Mouse (Mus musculus): ENCODE measurements around the gene Pde3b. TPM values are rescaled to one million over a fixed set of nuclear protein-coding genes. Genes with fewer than 3 reads are reported as not detected.
"Not testable (repeated sequence)": the region's sequence is repeated elsewhere in the genome, so short reads cannot be mapped to it uniquely, and the experiment has no call there.

The Pde3b gene
- polyA plus RNA-seq, 2 experiments, result 1.9 to 2.5 TPM

- 95% methylated on average over 1 of the region's 1 CpGs for WGBS (ENCODE audit: insufficient replicate concordance)
- Histone ChIP-seq H3K36me3 (replicated peaks; ENCODE audit: control insufficient read depth, insufficient read depth, low read depth) (no peaks in the 10 kb centered on the region), H3K27ac (no peak overlapping the region), H3K27me3 (ENCODE audit: control insufficient read depth, insufficient read depth, low read length) (no peaks in the 10 kb centered on the region), H3K4me3 (ENCODE audit: insufficient read depth in 1 of 2, low read depth in 2 of 2, low read length in 2 of 2) (no peak overlapping the region), H3K4me1 (replicated peaks; ENCODE audit: control insufficient read depth in 2 of 2, insufficient read depth in 2 of 2, low read length in 1 of 2) (no peaks in the 10 kb centered on the region), H3K9me3 (ENCODE audit: control insufficient read depth, low read length) (no peaks in the 10 kb centered on the region), H3K4me2 (ENCODE audit: low read depth) (no peak overlapping the region), H3K9ac (replicated peaks) (no peak overlapping the region)
- TF ChIP-seq CTCF (IDR thresholded peaks at IDR 0.05; ENCODE audit: low read depth) (no peak), EP300 (IDR thresholded peaks at IDR 0.05; ENCODE audit: low read depth) (no peak)
- DNase-seq (ENCODE audit: low read depth in 3 of 3, low spot score in 3 of 3), result no peak
- no peak for ATAC-seq (ENCODE audit: insufficient read depth)
These were observed 105.0 kb downstream of the Pde3b start for GRCm38 (mm10) chr7:114520122-114520521.

GRCm38 (mm10) chr7:114526245-114526644 is 111.2 kb downstream of the Pde3b start:
- no peak overlapping the region for H3K27ac ChIP-seq
- no peak for TF ChIP-seq CTCF (IDR thresholded peaks at IDR 0.05; ENCODE audit: low read depth)
- no peak for TF ChIP-seq EP300 (IDR thresholded peaks at IDR 0.05; ENCODE audit: low read depth)

DNA sequence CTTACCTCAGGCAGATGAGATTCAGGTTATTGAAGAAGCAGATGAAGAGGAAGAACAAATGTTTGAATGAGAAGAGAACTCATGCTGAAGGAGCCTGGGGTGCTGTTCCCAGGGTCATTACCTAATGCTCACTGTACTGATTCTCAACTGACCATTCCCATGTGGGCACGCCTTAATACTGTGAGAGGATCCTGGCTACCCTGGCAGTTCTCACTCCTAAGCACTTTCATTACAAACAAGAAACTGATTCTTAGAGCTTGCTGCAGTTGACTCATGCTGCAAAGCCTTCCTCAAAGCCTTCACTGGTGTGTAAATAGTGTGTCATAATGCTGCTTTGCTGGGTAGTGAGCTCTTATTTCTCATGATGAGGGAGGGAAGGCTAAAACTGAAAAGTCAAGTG is 121.1 kb downstream of the Pde3b start:
- Histone ChIP-seq H3K9ac (replicated peaks) (no peak overlapping the region), H3K9me3 (ENCODE audit: control insufficient read depth, low read length) (no peaks in the 10 kb centered on the region), H3K4me3 (ENCODE audit: insufficient read depth in 1 of 2, low read depth in 2 of 2, low read length in 2 of 2) (no peak overlapping the region), H3K27ac (no peak overlapping the region), H3K27me3 (ENCODE audit: control insufficient read depth, insufficient read depth, low read length) (no peaks in the 10 kb centered on the region), H3K4me2 (ENCODE audit: low read depth) (no peak overlapping the region), H3K36me3 (replicated peaks; ENCODE audit: control insufficient read depth, insufficient read depth, low read depth) (peaks cover 2% of the 10 kb centered on the region; the same call in 1 of the 2 replicates), H3K4me1 (replicated peaks; ENCODE audit: control insufficient read depth in 2 of 2, insufficient read depth in 2 of 2, low read length in 1 of 2) (no peaks in the 10 kb centered on the region)
- TF ChIP-seq CTCF (IDR thresholded peaks at IDR 0.05; ENCODE audit: low read depth) (no peak), EP300 (IDR thresholded peaks at IDR 0.05; ENCODE audit: low read depth) (no peak)
- 61% methylated on average over 1 of the region's 1 CpGs for WGBS (ENCODE audit: insufficient replicate concordance)
- ATAC-seq (ENCODE audit: insufficient read depth) (no peak), DNase-seq (ENCODE audit: low read depth in 3 of 3, low spot score in 3 of 3) (no peak)

More at GRCm38 (mm10) chr7:114526245-114526644, 111.2 kb downstream of the Pde3b start:
- H3K9me3 ChIP-seq (ENCODE audit: control insufficient read depth, low read length), result no peaks in the 10 kb centered on the region
- no peaks in the 10 kb centered on the region for H3K36me3 ChIP-seq (replicated peaks; ENCODE audit: control insufficient read depth, insufficient read depth, low read depth)
- ATAC-seq (ENCODE audit: insufficient read depth) (no peak), DNase-seq (ENCODE audit: low read depth in 3 of 3, low spot score in 3 of 3) (no peak)
- no peak overlapping the region for H3K4me3 ChIP-seq (ENCODE audit: insufficient read depth in 1 of 2, low read depth in 2 of 2, low read length in 2 of 2)
- WGBS (ENCODE audit: insufficient replicate concordance), result 47% methylated on average over 1 of the region's 1 CpGs
- no peaks in the 10 kb centered on the region for H3K27me3 ChIP-seq (ENCODE audit: control insufficient read depth, insufficient read depth, low read length)
- H3K9ac ChIP-seq (replicated peaks), result no peak overlapping the region
- no peak overlapping the region for H3K4me2 ChIP-seq (ENCODE audit: low read depth)
- no peaks in the 10 kb centered on the region for H3K4me1 ChIP-seq (replicated peaks; ENCODE audit: control insufficient read depth in 2 of 2, insufficient read depth in 2 of 2, low read length in 1 of 2)

- H3K4me1 ChIP-seq (replicated peaks; ENCODE audit: control insufficient read depth in 2 of 2, insufficient read depth in 2 of 2, low read length in 1 of 2), result peaks cover 0 to 5% of the 10 kb centered on the region in 2 experiments; a peak in 1 of 4 replicates
- H3K4me2 ChIP-seq (ENCODE audit: low read depth), result peak within 1 kb of the TSS; percentile 51
- peak within 1 kb of the TSS; percentile 26 to 41 for H3K4me3 ChIP-seq (ENCODE audit: insufficient read depth in 1 of 2, low read depth in 2 of 2, low read length in 2 of 2)
- no peaks in the 10 kb centered on the region for H3K27me3 ChIP-seq (ENCODE audit: control insufficient read depth, insufficient read depth, low read length)
- TF ChIP-seq EP300 (IDR thresholded peaks at IDR 0.05; ENCODE audit: low read depth) (no peak), CTCF (IDR thresholded peaks at IDR 0.05; ENCODE audit: low read depth) (peak; percentile 38; the same call in 1 of the 2 replicates)
- H3K9ac ChIP-seq (replicated peaks), result no peak within 1 kb of the TSS
- H3K27ac ChIP-seq, result no peak within 1 kb of the TSS
- ATAC-seq (ENCODE audit: insufficient read depth) (peak; percentile 97), DNase-seq (ENCODE audit: low read depth in 3 of 3, low spot score in 3 of 3) (peak; percentile 48 to 60 (median 49))
- 5% methylated on average over 56 of the region's 56 CpGs for WGBS (ENCODE audit: insufficient replicate concordance)
- no peaks in the 10 kb centered on the region for H3K9me3 ChIP-seq (ENCODE audit: control insufficient read depth, low read length)
- no peaks in the 10 kb centered on the region for H3K36me3 ChIP-seq (replicated peaks; ENCODE audit: control insufficient read depth, insufficient read depth, low read depth)
These were observed 147.6 kb downstream of the Pde3b start, which contains the start of gene Cyp2r1 for GRCm38 (mm10) chr7:114562531-114563241. TSS of gene Cyp2r1 (minus strand) at chr7:114562972.

- not testable (repeated sequence) for H3K4me2 ChIP-seq (ENCODE audit: low read depth); H3K27me3 ChIP-seq (ENCODE audit: control insufficient read depth, insufficient read depth, low read length); H3K27ac ChIP-seq; H3K9ac ChIP-seq (replicated peaks); DNase-seq (ENCODE audit: low read depth in 3 of 3, low spot score in 3 of 3); H3K9me3 ChIP-seq (ENCODE audit: control insufficient read depth, low read length); ATAC-seq (ENCODE audit: insufficient read depth); H3K4me3 ChIP-seq (ENCODE audit: insufficient read depth in 1 of 2, low read depth in 2 of 2, low read length in 2 of 2); H3K4me1 ChIP-seq (replicated peaks; ENCODE audit: control insufficient read depth in 2 of 2, insufficient read depth in 2 of 2, low read length in 1 of 2); H3K36me3 ChIP-seq (replicated peaks; ENCODE audit: control insufficient read depth, insufficient read depth, low read depth)
- WGBS (ENCODE audit: insufficient replicate concordance), result 59% methylated on average over 4 of the region's 4 CpGs
These were observed 158.8 kb downstream of the Pde3b start for GRCm38 (mm10) chr7:114573866-114574265.

Data from liver, embryonic 14.5 days (tissue).